Mouse (Mus musculus) liver, embryonic 15.5 days (tissue): ENCODE data around the gene Ube2c. TPM values are rescaled to one million over a fixed set of nuclear protein-coding genes. Genes with fewer than 3 reads are reported as not detected.

Experiments
- ATAC-seq: fragments of 200-750 bp; cut with Nextera tagmentation; 2 replicates; pipeline ENCODE4 v1.8.0; 2017; ENCODE audit warnings: moderate number of reproducible peaks, mild to moderate bottlenecking, moderate library complexity; ENCODE audit not compliant: insufficient read depth
- H3K27ac ChIP-seq: fragments of 300-500 bp; sonication (generic); replicated peaks from 2 replicates; pipeline ENCODE4 v1.5.1; 2015; ENCODE audit warnings: mild to moderate bottlenecking, inconsistent platforms
- H3K27me3 ChIP-seq: fragments of 300-500 bp; sonication (generic); 2 replicates; pipeline ENCODE4 v1.6.1; 2015; ENCODE audit warnings: mild to moderate bottlenecking, inconsistent platforms
- H3K36me3 ChIP-seq: fragments of 300-500 bp; sonication (generic); replicated peaks from 2 replicates; pipeline ENCODE4 v1.6.1; 2015; ENCODE audit warnings: moderate library complexity, mild to moderate bottlenecking, inconsistent platforms
- H3K4me1 ChIP-seq: fragments of 300-500 bp; sonication (generic); replicated peaks from 2 replicates; pipeline ENCODE4 v1.6.1; 2015; ENCODE audit warnings: inconsistent platforms
- H3K4me2 ChIP-seq: fragments of 300-500 bp; sonication (generic); 2 replicates; pipeline ENCODE4 v1.6.1; 2015; ENCODE audit warnings: moderate library complexity, mild to moderate bottlenecking, inconsistent platforms
- H3K4me3 ChIP-seq: fragments of 300-500 bp; sonication (generic); replicated peaks from 2 replicates; pipeline ENCODE4 v1.5.1; 2015; ENCODE audit warnings: mild to moderate bottlenecking, inconsistent platforms
- H3K9ac ChIP-seq: fragments of 300-500 bp; sonication (generic); 2 replicates; pipeline ENCODE4 v1.6.1; 2015; ENCODE audit warnings: moderate library complexity, mild to moderate bottlenecking, inconsistent platforms
- H3K9me3 ChIP-seq: fragments of 300-500 bp; sonication (generic); replicated peaks from 2 replicates; pipeline ENCODE4 v1.6.1; 2016; ENCODE audit warnings: inconsistent platforms
- WGBS: fragments of 180-500 bp; shearing (Covaris S2); methylation state at CpG from one replicate; pipeline ENCODE4 v1.1.7; 2015; ENCODE audit warnings: mixed read lengths; ENCODE audit not compliant: insufficient replicate concordance; 5-methylcytosine and 5-hydroxymethylcytosine counted together
- polyA plus RNA-seq: library from polyadenylated mRNA; unstranded; fragments of >200 nt; fragmentation: Nextera tagmentation; extraction: Ambion mirVana; gene quantifications from 2 replicates; pipeline ENCODE4 v1.2.1, GENCODE M21; 2015

Gene Ube2c
- polyA plus RNA-seq: 682 and 720 TPM in 2 replicates

GRCm38 (mm10) chr2:164769258-164770037, at the start of gene Ube2c:
TSS of gene Ube2c (plus strand) at chr2:164769898.
- Histone ChIP-seq H3K27me3 (no peaks in the 10 kb centered on the region), H3K9ac (peak within 1 kb of the TSS; percentile 98), H3K4me3 (peak within 1 kb of the TSS; percentile 93), H3K4me2 (peak within 1 kb of the TSS; percentile 82), H3K4me1 (peaks cover 66% of the 10 kb centered on the region), H3K27ac (peak within 1 kb of the TSS; percentile 94), H3K9me3 (no peaks in the 10 kb centered on the region), H3K36me3 (peaks cover 75% of the 10 kb centered on the region)
- 1% methylated on average over 53 of the region's 53 CpGs for WGBS
- ATAC-seq: peak; percentile 96

DNA sequence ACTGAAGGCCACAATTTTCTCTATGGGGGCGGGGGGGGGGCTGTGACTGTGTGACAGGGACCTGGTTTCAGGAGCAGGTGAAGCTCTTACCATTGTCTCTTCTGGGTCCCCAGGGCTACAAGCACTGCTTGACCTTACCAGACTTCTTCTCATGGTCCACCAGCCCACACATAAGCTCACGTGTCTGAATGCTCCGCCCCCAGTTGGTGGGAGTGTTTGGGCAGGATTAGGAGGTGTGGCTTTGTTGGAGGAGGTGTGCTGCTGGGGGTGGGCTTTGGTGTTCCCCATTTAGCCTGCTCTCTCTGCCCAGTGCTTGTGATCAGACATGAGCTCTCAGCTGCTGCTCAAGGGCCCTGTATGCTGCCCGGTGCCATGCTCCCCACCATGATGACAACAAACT, 46.4 kb upstream of the Ube2c start:
- no peak overlapping the region for H3K27ac ChIP-seq
- no peak overlapping the region for H3K4me3 ChIP-seq
- H3K27me3 ChIP-seq: peaks cover 3% of the 10 kb centered on the region; the same call in 1 of the 2 replicates
- 52% methylated on average over 4 of the region's 4 CpGs for WGBS
- no peaks in the 10 kb centered on the region for H3K4me1 ChIP-seq
- no peak overlapping the region for H3K9ac ChIP-seq
- H3K4me2 ChIP-seq: no peak overlapping the region
- ATAC-seq: no peak
- no peaks in the 10 kb centered on the region for H3K36me3 ChIP-seq
- no peaks in the 10 kb centered on the region for H3K9me3 ChIP-seq

DNA sequence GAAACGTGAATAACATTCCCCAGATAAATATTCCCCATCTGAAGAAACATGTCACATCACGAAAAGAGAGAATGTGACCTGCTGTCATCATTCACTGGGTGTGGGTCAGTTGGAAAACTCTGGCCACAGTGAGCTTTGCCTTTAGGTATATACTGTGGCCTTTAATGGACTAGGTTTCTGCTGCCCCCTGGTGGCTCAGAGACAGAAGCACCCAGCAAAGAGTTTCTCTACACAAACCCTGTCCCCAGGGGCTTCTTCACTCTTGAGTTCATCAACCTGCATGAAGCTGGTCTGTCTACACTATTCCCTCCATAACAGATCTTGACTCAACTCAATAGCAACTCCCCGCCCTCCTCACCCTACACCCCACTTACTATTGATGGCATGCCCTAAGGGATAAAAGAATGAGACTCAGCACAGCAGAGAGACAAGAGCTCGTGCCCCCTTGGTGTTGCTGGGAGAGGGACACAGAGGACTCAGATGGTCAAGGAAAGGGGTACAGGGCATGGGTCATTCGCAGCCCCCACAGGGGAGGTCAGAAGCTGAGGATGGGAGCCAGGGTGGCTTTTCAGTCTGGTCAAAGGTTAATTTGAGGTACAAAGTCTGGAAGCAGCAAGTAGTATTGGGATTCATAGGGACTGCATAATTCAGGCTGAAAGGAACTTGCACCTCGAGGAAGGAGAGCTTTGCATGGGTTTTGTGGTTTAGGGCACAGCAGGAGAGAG, 43.6 kb upstream of the Ube2c start:
- ATAC-seq: peak; percentile 60; the same call in 1 of the 2 replicates
- Histone ChIP-seq H3K4me3 (no peak overlapping the region), H3K27me3 (peaks cover 6% of the 10 kb centered on the region; the same call in 1 of the 2 replicates), H3K9ac (no peak overlapping the region), H3K27ac (no peak overlapping the region), H3K4me2 (no peak overlapping the region), H3K9me3 (no peaks in the 10 kb centered on the region), H3K36me3 (no peaks in the 10 kb centered on the region), H3K4me1 (no peaks in the 10 kb centered on the region)
- 16% methylated on average over 6 of the region's 6 CpGs for WGBS

DNA sequence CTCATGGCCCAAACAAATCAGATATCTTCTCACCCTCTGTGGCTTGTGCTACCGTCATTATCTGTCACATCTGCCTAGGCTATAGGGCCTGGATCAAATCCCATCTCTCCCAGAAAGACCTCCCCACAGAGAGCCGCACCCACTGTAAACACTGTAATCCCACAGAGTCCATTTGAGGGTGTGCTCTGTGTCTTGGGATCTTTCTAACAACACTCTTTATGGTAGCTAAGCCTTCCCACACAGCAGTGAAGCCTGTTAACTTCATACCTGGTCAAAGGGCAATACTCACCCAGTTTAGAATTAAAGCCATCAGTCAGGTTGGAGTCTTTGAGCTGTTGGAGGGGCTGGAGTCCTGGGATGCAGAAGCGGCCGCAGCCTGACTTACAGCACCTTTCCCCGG, 38.0 kb upstream of the Ube2c start:
- peaks cover 19% of the 10 kb centered on the region for H3K27me3 ChIP-seq
- H3K4me3 ChIP-seq: no peak overlapping the region
- H3K36me3 ChIP-seq: no peaks in the 10 kb centered on the region
- whole genome bisulfite sequencing: 62% methylated on average over 5 of the region's 5 CpGs
- H3K9ac ChIP-seq: no peak overlapping the region
- no peak overlapping the region for H3K4me2 ChIP-seq
- no peak for ATAC-seq
- 0 out of 2 replicates have a peak, but pooled peaks cover 4% of the 10 kb centered on the region for H3K4me1 ChIP-seq
- no peaks in the 10 kb centered on the region for H3K9me3 ChIP-seq
- no peak overlapping the region for H3K27ac ChIP-seq

- WGBS: 58% methylated on average over 2 of the region's 2 CpGs
- Histone ChIP-seq H3K36me3 (no peaks in the 10 kb centered on the region), H3K27me3 (peaks cover 22% of the 10 kb centered on the region), H3K9me3 (no peaks in the 10 kb centered on the region), H3K4me1 (0 out of 2 replicates have a peak, but pooled peaks cover 4% of the 10 kb centered on the region), H3K4me2 (no peak overlapping the region), H3K9ac (no peak overlapping the region), H3K27ac (no peak overlapping the region), H3K4me3 (no peak overlapping the region)
- ATAC-seq: no peak
These were observed 36.4 kb upstream of the Ube2c start for GRCm38 (mm10) chr2:164733259-164733658.

- Histone ChIP-seq H3K9me3 (no peaks in the 10 kb centered on the region), H3K36me3 (no peaks in the 10 kb centered on the region), H3K9ac (no peak overlapping the region), H3K27me3 (peaks cover 30% of the 10 kb centered on the region), H3K4me2 (no peak overlapping the region), H3K27ac (no peak overlapping the region), H3K4me1 (0 out of 2 replicates have a peak, but pooled peaks cover 4% of the 10 kb centered on the region), H3K4me3 (no peak overlapping the region)
- 66% methylated on average over 5 of the region's 5 CpGs for WGBS
- ATAC-seq: no peak
These were observed 34.9 kb upstream of the Ube2c start for GRCm38 (mm10) chr2:164734839-164735238.

DNA sequence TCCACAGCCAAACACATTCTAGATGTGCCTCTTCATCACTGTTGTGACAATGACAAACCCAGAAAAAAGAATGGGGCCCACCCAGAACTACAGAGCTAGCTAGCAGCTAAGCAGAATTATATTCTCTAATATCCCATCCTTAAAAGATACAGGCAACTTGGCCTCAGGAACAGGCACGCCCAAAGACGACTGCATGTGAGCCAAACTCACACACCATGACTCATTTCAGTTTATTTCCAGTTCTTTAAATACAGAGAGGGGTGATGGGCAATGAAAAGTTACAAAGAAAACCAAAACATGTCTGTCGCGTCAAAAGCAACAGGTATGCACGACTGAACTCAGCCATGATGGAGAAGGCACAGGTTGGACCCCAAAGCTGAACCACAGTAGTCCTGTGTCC, 34.3 kb upstream of the Ube2c start:
- H3K4me2 ChIP-seq: no peak overlapping the region
- ATAC-seq: no peak
- 65% methylated on average over 5 of the region's 5 CpGs for WGBS
- H3K4me1 ChIP-seq: 0 out of 2 replicates have a peak, but pooled peaks cover 4% of the 10 kb centered on the region
- peaks cover 36% of the 10 kb centered on the region for H3K27me3 ChIP-seq
- H3K36me3 ChIP-seq: no peaks in the 10 kb centered on the region
- no peak overlapping the region for H3K9ac ChIP-seq
- H3K4me3 ChIP-seq: no peak overlapping the region
- no peaks in the 10 kb centered on the region for H3K9me3 ChIP-seq
- no peak overlapping the region for H3K27ac ChIP-seq

- H3K4me3 ChIP-seq: no peak overlapping the region
- no peaks in the 10 kb centered on the region for H3K36me3 ChIP-seq
- 45% methylated on average over 3 of the region's 3 CpGs for WGBS
- H3K4me2 ChIP-seq: no peak overlapping the region
- no peaks in the 10 kb centered on the region for H3K4me1 ChIP-seq
- no peaks in the 10 kb centered on the region for H3K9me3 ChIP-seq
- no peak overlapping the region for H3K9ac ChIP-seq
- no peak overlapping the region for H3K27ac ChIP-seq
- no peak for ATAC-seq
- peaks cover 35% of the 10 kb centered on the region for H3K27me3 ChIP-seq
These were observed 32.2 kb upstream of the Ube2c start for GRCm38 (mm10) chr2:164737377-164738090.

DNA sequence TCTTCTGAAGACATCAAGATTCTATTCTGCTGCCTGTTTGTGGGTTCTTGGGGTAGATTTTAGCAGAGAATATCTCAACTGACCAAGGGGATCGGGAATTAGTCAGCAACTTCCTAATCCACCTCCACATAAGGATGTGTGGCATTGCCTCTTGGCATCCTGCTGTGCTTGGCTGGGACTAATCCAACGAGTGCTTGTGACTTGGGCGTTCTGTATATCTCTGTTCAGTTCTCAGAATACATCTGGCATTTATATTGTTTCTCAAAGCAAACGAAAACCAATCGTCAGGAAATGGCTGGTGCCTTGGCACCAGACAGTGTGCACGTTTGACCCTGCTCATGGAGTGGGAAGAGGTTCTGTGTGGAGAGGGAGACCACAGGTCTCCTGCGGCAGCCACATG, 29.8 kb upstream of the Ube2c start:
- no peak overlapping the region for H3K9ac ChIP-seq
- ATAC-seq: no peak
- H3K4me1 ChIP-seq: peaks cover 10% of the 10 kb centered on the region; the same call in 1 of the 2 replicates
- H3K4me2 ChIP-seq: no peak overlapping the region
- H3K27me3 ChIP-seq: peaks cover 47% of the 10 kb centered on the region
- WGBS: 53% methylated on average over 7 of the region's 7 CpGs
- no peak overlapping the region for H3K4me3 ChIP-seq
- no peaks in the 10 kb centered on the region for H3K9me3 ChIP-seq
- H3K27ac ChIP-seq: no peak overlapping the region
- no peaks in the 10 kb centered on the region for H3K36me3 ChIP-seq

DNA sequence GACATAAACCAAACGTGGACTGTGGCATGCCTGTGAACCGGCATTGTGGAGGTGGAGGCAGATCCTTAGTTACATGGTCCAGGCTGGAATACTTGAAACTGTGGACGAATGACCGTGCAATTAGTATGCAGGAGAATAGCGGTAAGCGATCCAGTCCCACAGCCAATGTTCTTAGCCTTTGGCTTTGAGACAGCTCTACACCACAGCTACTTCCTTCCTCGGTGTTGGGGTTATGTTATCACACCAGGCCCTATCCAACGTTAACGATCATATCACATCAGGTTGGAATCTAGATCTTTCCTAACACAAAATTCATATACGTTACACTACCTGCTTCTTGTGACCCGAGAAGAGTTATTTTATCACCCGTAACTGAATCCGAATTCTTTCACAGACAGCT, 24.7 kb upstream of the Ube2c start:
- Histone ChIP-seq H3K4me3 (peak overlapping the region; percentile 90), H3K9ac (peak overlapping the region; percentile 98), H3K9me3 (no peaks in the 10 kb centered on the region), H3K4me2 (peak overlapping the region; percentile 85), H3K27ac (peak overlapping the region; percentile 93), H3K36me3 (peaks cover 28% of the 10 kb centered on the region), H3K27me3 (peaks cover 31% of the 10 kb centered on the region), H3K4me1 (peaks cover 51% of the 10 kb centered on the region)
- 48% methylated on average over 13 of the region's 13 CpGs for WGBS
- ATAC-seq: no peak
